Mouse (Mus musculus) ES-E14 (cell line): ENCODE results near the gene Arid1a.
A peak's percentile ranks its signal among the peaks of the same experiment; 100 is the strongest.

ENCODE experiments used
- CHD2 ChIP-seq: IDR thresholded peaks from 2 replicates; pipeline ENCODE4 v1.6.1; 2014; ENCODE audit warnings: mild to moderate bottlenecking, low read depth, low read length, inconsistent platforms
- MAFK ChIP-seq: IDR thresholded peaks from 2 replicates; pipeline ENCODE4 v1.6.1; 2014; ENCODE audit warnings: mild to moderate bottlenecking, low read depth, low read length, inconsistent platforms; ENCODE audit not compliant: insufficient read depth
- ZNF384 ChIP-seq: IDR thresholded peaks from 2 replicates; pipeline ENCODE4 v1.6.1; 2012; ENCODE audit warnings: low read depth, low read length, inconsistent platforms

- TF ChIP-seq CHD2 (no peak), MAFK (no peak), ZNF384 (0 out of 2 replicates have a peak, but pooled peaks have one; percentile 16)
Measured at GRCm38 (mm10) chr4:133633332-133634042, 123.1 kb downstream of the Arid1a start.
